Mouse (Mus musculus): ENCODE results near the gene Cers5. TPM values are rescaled to one million over a fixed set of nuclear protein-coding genes. Genes with fewer than 3 reads are reported as not detected.
A peak's percentile ranks its signal among the peaks of the same experiment; 100 is the strongest.
"Not testable (repeated sequence)": the region's sequence is repeated elsewhere in the genome, so short reads cannot be mapped to it uniquely, and the experiment has no call there.

The Cers5 gene
- total RNA-seq (2017), result 46.2 and 48.5 TPM in 2 replicates

- ATAC-seq (replicated peaks in 1 of 2; ENCODE audit: insufficient read depth in 1 of 2, low FRiP score in 2 of 2, low TSS enrichment in 1 of 2, low read depth in 1 of 2, poor library complexity in 2 of 2, severe bottlenecking in 2 of 2), result not testable (repeated sequence)
These were observed at the start of gene Cers5 for GRCm38 (mm10) chr15:99772881-99772924. TSS of gene Cers5 (minus strand) at chr15:99772885.

- ATAC-seq (replicated peaks in 1 of 2; ENCODE audit: insufficient read depth in 1 of 2, low FRiP score in 2 of 2, low TSS enrichment in 1 of 2, low read depth in 1 of 2, poor library complexity in 2 of 2, severe bottlenecking in 2 of 2), result peak in 1 of 2 experiments; percentile 45; a peak in 1 of 4 replicates
These were observed 47.1 kb upstream of the Cers5 start for GRCm38 (mm10) chr15:99819621-99820279.

- no peak for ATAC-seq (replicated peaks in 1 of 2; ENCODE audit: insufficient read depth in 1 of 2, low FRiP score in 2 of 2, low TSS enrichment in 1 of 2, low read depth in 1 of 2, poor library complexity in 2 of 2, severe bottlenecking in 2 of 2)
These were observed 46.4 kb upstream of the Cers5 start for GRCm38 (mm10) chr15:99819109-99819440.

GRCm38 (mm10) chr15:99818321-99819108 lies 45.8 kb upstream of the Cers5 start:
- ATAC-seq (replicated peaks in 1 of 2; ENCODE audit: insufficient read depth in 1 of 2, low FRiP score in 2 of 2, low TSS enrichment in 1 of 2, low read depth in 1 of 2, poor library complexity in 2 of 2, severe bottlenecking in 2 of 2), result no peak

GRCm38 (mm10) chr15:99817343-99818235 lies 44.9 kb upstream of the Cers5 start:
- ATAC-seq (replicated peaks in 1 of 2; ENCODE audit: insufficient read depth in 1 of 2, low FRiP score in 2 of 2, low TSS enrichment in 1 of 2, low read depth in 1 of 2, poor library complexity in 2 of 2, severe bottlenecking in 2 of 2), result no peak

- ATAC-seq (replicated peaks in 1 of 2; ENCODE audit: insufficient read depth in 1 of 2, low FRiP score in 2 of 2, low TSS enrichment in 1 of 2, low read depth in 1 of 2, poor library complexity in 2 of 2, severe bottlenecking in 2 of 2), result no peak
These were observed 43.3 kb upstream of the Cers5 start for GRCm38 (mm10) chr15:99815999-99816398.

GRCm38 (mm10) chr15:99814554-99815260 lies 42.0 kb upstream of the Cers5 start:
- no peak; a peak in 1 of 4 replicates for ATAC-seq (replicated peaks in 1 of 2; ENCODE audit: insufficient read depth in 1 of 2, low FRiP score in 2 of 2, low TSS enrichment in 1 of 2, low read depth in 1 of 2, poor library complexity in 2 of 2, severe bottlenecking in 2 of 2)

GRCm38 (mm10) chr15:99813639-99814038 lies 41.0 kb upstream of the Cers5 start:
- no peak for ATAC-seq (replicated peaks in 1 of 2; ENCODE audit: insufficient read depth in 1 of 2, low FRiP score in 2 of 2, low TSS enrichment in 1 of 2, low read depth in 1 of 2, poor library complexity in 2 of 2, severe bottlenecking in 2 of 2)

GRCm38 (mm10) chr15:99812097-99812496 lies 39.4 kb upstream of the Cers5 start:
- no peak for ATAC-seq (replicated peaks in 1 of 2; ENCODE audit: insufficient read depth in 1 of 2, low FRiP score in 2 of 2, low TSS enrichment in 1 of 2, low read depth in 1 of 2, poor library complexity in 2 of 2, severe bottlenecking in 2 of 2)

- ATAC-seq (replicated peaks in 1 of 2; ENCODE audit: insufficient read depth in 1 of 2, low FRiP score in 2 of 2, low TSS enrichment in 1 of 2, low read depth in 1 of 2, poor library complexity in 2 of 2, severe bottlenecking in 2 of 2), result no peak
These were observed 35.4 kb upstream of the Cers5 start for GRCm38 (mm10) chr15:99807776-99808735.

- no peak for ATAC-seq (replicated peaks in 1 of 2; ENCODE audit: insufficient read depth in 1 of 2, low FRiP score in 2 of 2, low TSS enrichment in 1 of 2, low read depth in 1 of 2, poor library complexity in 2 of 2, severe bottlenecking in 2 of 2)
These were observed 33.5 kb upstream of the Cers5 start for GRCm38 (mm10) chr15:99806171-99806570.

- ATAC-seq (replicated peaks in 1 of 2; ENCODE audit: insufficient read depth in 1 of 2, low FRiP score in 2 of 2, low TSS enrichment in 1 of 2, low read depth in 1 of 2, poor library complexity in 2 of 2, severe bottlenecking in 2 of 2), result no peak
These were observed 33.0 kb upstream of the Cers5 start for GRCm38 (mm10) chr15:99805673-99806072.

GRCm38 (mm10) chr15:99803186-99803644 lies 30.5 kb upstream of the Cers5 start:
- ATAC-seq (replicated peaks in 1 of 2; ENCODE audit: insufficient read depth in 1 of 2, low FRiP score in 2 of 2, low TSS enrichment in 1 of 2, low read depth in 1 of 2, poor library complexity in 2 of 2, severe bottlenecking in 2 of 2), result peak; percentile 98 to 100

- no peak for ATAC-seq (replicated peaks in 1 of 2; ENCODE audit: insufficient read depth in 1 of 2, low FRiP score in 2 of 2, low TSS enrichment in 1 of 2, low read depth in 1 of 2, poor library complexity in 2 of 2, severe bottlenecking in 2 of 2)
These were observed 29.3 kb upstream of the Cers5 start for GRCm38 (mm10) chr15:99801885-99802572.

- no peak for ATAC-seq (replicated peaks in 1 of 2; ENCODE audit: insufficient read depth in 1 of 2, low FRiP score in 2 of 2, low TSS enrichment in 1 of 2, low read depth in 1 of 2, poor library complexity in 2 of 2, severe bottlenecking in 2 of 2)
These were observed 27.0 kb upstream of the Cers5 start for GRCm38 (mm10) chr15:99799706-99800105.

GRCm38 (mm10) chr15:99797898-99798297 lies 25.2 kb upstream of the Cers5 start:
- no peak for ATAC-seq (replicated peaks in 1 of 2; ENCODE audit: insufficient read depth in 1 of 2, low FRiP score in 2 of 2, low TSS enrichment in 1 of 2, low read depth in 1 of 2, poor library complexity in 2 of 2, severe bottlenecking in 2 of 2)
